Mouse (Mus musculus): Measurements from ENCODE around the gene Pepd. TPM values are rescaled to one million over a fixed set of nuclear protein-coding genes. Genes with fewer than 3 reads are reported as not detected.
A peak's percentile ranks its signal among the peaks of the same experiment; 100 is the strongest.
"Not testable (repeated sequence)": the region's sequence is repeated elsewhere in the genome, so short reads cannot be mapped to it uniquely, and the experiment has no call there.

The Pepd gene
- polyA plus RNA-seq, 1 experiment from 2014 or later, result 53.4 TPM

DNA sequence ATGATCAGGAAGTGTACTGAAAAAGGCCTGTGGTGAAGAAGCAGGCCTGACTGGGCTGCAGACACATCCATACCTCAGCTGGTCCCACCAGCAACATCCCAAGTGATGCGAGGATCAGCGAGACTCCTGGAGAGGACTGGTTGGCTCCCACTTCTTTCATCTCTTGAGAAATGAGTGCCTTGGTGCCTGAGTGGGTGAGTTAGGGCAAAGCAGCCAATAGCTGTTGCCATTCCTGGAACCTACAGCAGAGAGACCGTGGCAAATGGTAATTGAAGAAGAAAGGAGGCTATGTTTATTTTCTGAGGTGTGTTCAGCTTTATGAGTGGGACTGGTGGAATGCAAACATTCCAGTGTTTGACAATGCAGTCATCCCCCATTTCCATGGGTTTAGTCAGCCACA is 55.2 kb downstream of the Pepd start:
- WGBS, result 71% methylated on average over 3 of the region's 3 CpGs
- H3K4me1 ChIP-seq, result peaks cover 24% of the 10 kb centered on the region; the same call in 1 of the 2 replicates
- H3K4me2 ChIP-seq, result no peak overlapping the region
- H3K36me3 ChIP-seq, result peaks cover 24% of the 10 kb centered on the region
- H3K27me3 ChIP-seq, result no peaks in the 10 kb centered on the region
- ATAC-seq (ENCODE audit: insufficient number of reproducible peaks, insufficient read depth, low FRiP score, low TSS enrichment, low read depth), result no peak
- no peak overlapping the region for H3K9ac ChIP-seq
- no peak overlapping the region for H3K27ac ChIP-seq
- H3K9me3 ChIP-seq, result no peaks in the 10 kb centered on the region
- H3K4me3 ChIP-seq, result no peak overlapping the region

- Histone ChIP-seq H3K9me3 (no peaks in the 10 kb centered on the region), H3K4me2 (no peak overlapping the region), H3K36me3 (peaks cover 24% of the 10 kb centered on the region), H3K4me3 (no peak overlapping the region), H3K9ac (no peak overlapping the region), H3K27me3 (no peaks in the 10 kb centered on the region), H3K4me1 (peaks cover 37% of the 10 kb centered on the region), H3K27ac (no peak overlapping the region)
- WGBS, result 90% methylated on average over 3 of the region's 3 CpGs
- ATAC-seq (ENCODE audit: insufficient number of reproducible peaks, insufficient read depth, low FRiP score, low TSS enrichment, low read depth), result no peak
Measured at GRCm38 (mm10) chr7:34968749-34969433, 56.7 kb downstream of the Pepd start.

GRCm38 (mm10) chr7:34971826-34972225 is 59.6 kb downstream of the Pepd start:
- Histone ChIP-seq H3K27ac (no peak overlapping the region), H3K9me3 (no peaks in the 10 kb centered on the region), H3K36me3 (peaks cover 22% of the 10 kb centered on the region), H3K9ac (no peak overlapping the region), H3K4me1 (peaks cover 35% of the 10 kb centered on the region), H3K27me3 (no peaks in the 10 kb centered on the region), H3K4me3 (no peak overlapping the region), H3K4me2 (no peak overlapping the region)
- 70% methylated on average over 10 of the region's 10 CpGs for WGBS
- ATAC-seq (ENCODE audit: insufficient number of reproducible peaks, insufficient read depth, low FRiP score, low TSS enrichment, low read depth), result no peak

GRCm38 (mm10) chr7:34972990-34973440 is 60.8 kb downstream of the Pepd start:
- Histone ChIP-seq H3K4me2 (no peak overlapping the region), H3K27ac (peak overlapping the region; percentile 52)

GRCm38 (mm10) chr7:34973877-34974276 is 61.7 kb downstream of the Pepd start:
- WGBS, result 70% methylated on average over 3 of the region's 3 CpGs
- no peak; the same call in 1 of the 2 replicates for ATAC-seq (ENCODE audit: insufficient number of reproducible peaks, insufficient read depth, low FRiP score, low TSS enrichment, low read depth)
- H3K27me3 ChIP-seq, result no peaks in the 10 kb centered on the region
- no peaks in the 10 kb centered on the region for H3K9me3 ChIP-seq
- peaks cover 22% of the 10 kb centered on the region for H3K36me3 ChIP-seq
- H3K27ac ChIP-seq, result no peak overlapping the region
- no peak overlapping the region for H3K4me2 ChIP-seq
- H3K9ac ChIP-seq, result no peak overlapping the region
- no peak overlapping the region for H3K4me3 ChIP-seq
- H3K4me1 ChIP-seq, result peaks cover 27% of the 10 kb centered on the region

More at GRCm38 (mm10) chr7:34972990-34973440, 60.8 kb downstream of the Pepd start:
- Histone ChIP-seq H3K27me3 (no peaks in the 10 kb centered on the region), H3K9ac (no peak overlapping the region), H3K4me3 (no peak overlapping the region), H3K4me1 (peaks cover 26% of the 10 kb centered on the region), H3K9me3 (no peaks in the 10 kb centered on the region), H3K36me3 (peaks cover 22% of the 10 kb centered on the region)
- peak; percentile 38; the same call in 1 of the 2 replicates for ATAC-seq (ENCODE audit: insufficient number of reproducible peaks, insufficient read depth, low FRiP score, low TSS enrichment, low read depth)
- 21% methylated on average over 4 of the region's 4 CpGs for WGBS

DNA sequence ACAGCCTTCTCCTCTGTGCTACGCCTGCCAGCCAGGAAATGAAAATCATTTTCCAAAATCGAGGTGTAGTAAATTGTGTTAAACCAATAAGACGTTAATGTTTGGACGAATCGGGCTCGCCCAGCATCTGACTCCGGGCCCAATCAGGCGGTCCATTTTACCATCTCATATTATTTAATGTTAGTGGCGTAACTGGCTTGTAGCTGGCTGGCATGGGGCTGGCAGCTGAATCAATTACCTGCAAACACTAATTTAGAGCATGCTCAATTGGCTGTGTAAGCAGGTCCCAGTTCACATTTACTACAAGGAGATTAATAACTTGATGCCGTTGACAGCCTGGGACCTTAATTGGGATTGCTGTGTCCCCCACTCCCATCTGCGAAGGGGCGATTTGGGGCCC is 63.7 kb downstream of the Pepd start:
- ATAC-seq (ENCODE audit: insufficient number of reproducible peaks, insufficient read depth, low FRiP score, low TSS enrichment, low read depth), result no peak
- H3K4me1 ChIP-seq, result peaks cover 28% of the 10 kb centered on the region

DNA sequence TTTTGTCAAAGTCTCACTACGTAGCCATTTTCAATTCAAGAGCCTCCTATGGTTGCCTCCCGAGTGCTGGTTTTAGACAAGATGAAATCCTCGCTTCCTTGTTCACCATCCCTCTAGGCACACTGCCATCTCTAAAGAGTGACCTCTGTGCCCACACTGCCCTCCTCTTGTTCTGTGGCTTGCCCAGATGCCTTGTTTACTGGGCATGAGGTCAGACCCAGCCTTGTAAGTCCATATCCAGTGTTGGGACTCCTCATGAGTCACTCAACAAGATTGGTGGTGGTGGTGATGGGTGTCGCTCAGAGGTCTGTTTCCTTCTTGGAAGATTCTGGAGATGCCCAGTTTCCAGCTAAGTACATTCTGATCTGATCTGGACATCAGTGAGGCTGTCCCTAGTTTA is 65.2 kb downstream of the Pepd start:
- Histone ChIP-seq H3K36me3 (peaks cover 5% of the 10 kb centered on the region; the same call in 1 of the 2 replicates), H3K9me3 (no peaks in the 10 kb centered on the region), H3K4me1 (peaks cover 22% of the 10 kb centered on the region), H3K4me3 (no peak overlapping the region), H3K27me3 (no peaks in the 10 kb centered on the region), H3K4me2 (no peak overlapping the region), H3K27ac (no peak overlapping the region), H3K9ac (no peak overlapping the region)
- no peak for ATAC-seq (ENCODE audit: insufficient number of reproducible peaks, insufficient read depth, low FRiP score, low TSS enrichment, low read depth)
- 93% methylated on average over 4 of the region's 4 CpGs for WGBS

More for the DNA sequence above, 63.7 kb downstream of the Pepd start:
- Histone ChIP-seq H3K27me3 (no peaks in the 10 kb centered on the region), H3K4me3 (no peak overlapping the region), H3K9me3 (no peaks in the 10 kb centered on the region), H3K4me2 (no peak overlapping the region), H3K27ac (no peak overlapping the region), H3K36me3 (peaks cover 3% of the 10 kb centered on the region; the same call in 1 of the 2 replicates), H3K9ac (no peak overlapping the region)
- 76% methylated on average over 12 of the region's 12 CpGs for WGBS

- no peaks in the 10 kb centered on the region for H3K9me3 ChIP-seq
- peaks cover 7% of the 10 kb centered on the region; the same call in 1 of the 2 replicates for H3K36me3 ChIP-seq
- no peak for ATAC-seq (ENCODE audit: insufficient number of reproducible peaks, insufficient read depth, low FRiP score, low TSS enrichment, low read depth)
- H3K27ac ChIP-seq, result no peak overlapping the region
- peaks cover 28% of the 10 kb centered on the region for H3K4me1 ChIP-seq
- H3K27me3 ChIP-seq, result no peaks in the 10 kb centered on the region
- 93% methylated on average over 10 of the region's 10 CpGs for WGBS
- no peak overlapping the region for H3K4me3 ChIP-seq
- H3K4me2 ChIP-seq, result no peak overlapping the region
- no peak overlapping the region for H3K9ac ChIP-seq
Measured at GRCm38 (mm10) chr7:34981803-34982202, 69.6 kb downstream of the Pepd start.

- 87% methylated on average over 2 of the region's 2 CpGs for WGBS
- H3K9me3 ChIP-seq; H3K9ac ChIP-seq; H3K27ac ChIP-seq; H3K27me3 ChIP-seq; ATAC-seq (ENCODE audit: insufficient number of reproducible peaks, insufficient read depth, low FRiP score, low TSS enrichment, low read depth); H3K4me3 ChIP-seq; H3K36me3 ChIP-seq; H3K4me2 ChIP-seq: not testable (repeated sequence)
- peaks cover 34% of the 10 kb centered on the region for H3K4me1 ChIP-seq
Measured at GRCm38 (mm10) chr7:34982372-34982771, 70.2 kb downstream of the Pepd start.

- Histone ChIP-seq H3K27me3 (no peaks in the 10 kb centered on the region), H3K27ac (no peak overlapping the region), H3K9ac (no peak overlapping the region), H3K4me3 (no peak overlapping the region), H3K36me3 (peaks cover 7% of the 10 kb centered on the region; the same call in 1 of the 2 replicates), H3K9me3 (no peaks in the 10 kb centered on the region), H3K4me1 (peaks cover 37% of the 10 kb centered on the region), H3K4me2 (no peak overlapping the region)
- ATAC-seq (ENCODE audit: insufficient number of reproducible peaks, insufficient read depth, low FRiP score, low TSS enrichment, low read depth), result no peak
- 72% methylated on average over 4 of the region's 4 CpGs for WGBS
Measured at GRCm38 (mm10) chr7:34983702-34984475, 71.7 kb downstream of the Pepd start.

- WGBS, result 57% methylated on average over 11 of the region's 11 CpGs
- Histone ChIP-seq H3K4me1 (peaks cover 35% of the 10 kb centered on the region), H3K9ac (no peak overlapping the region), H3K27me3 (no peaks in the 10 kb centered on the region), H3K9me3 (no peaks in the 10 kb centered on the region), H3K27ac (no peak overlapping the region), H3K4me2 (no peak overlapping the region), H3K36me3 (peaks cover 8% of the 10 kb centered on the region; the same call in 1 of the 2 replicates), H3K4me3 (no peak overlapping the region)
- ATAC-seq (ENCODE audit: insufficient number of reproducible peaks, insufficient read depth, low FRiP score, low TSS enrichment, low read depth), result no peak
Measured at GRCm38 (mm10) chr7:34984526-34985133, 72.5 kb downstream of the Pepd start.
